Mouse (Mus musculus): ENCODE results near the gene Nlrp3.

Gene Nlrp3

DNA sequence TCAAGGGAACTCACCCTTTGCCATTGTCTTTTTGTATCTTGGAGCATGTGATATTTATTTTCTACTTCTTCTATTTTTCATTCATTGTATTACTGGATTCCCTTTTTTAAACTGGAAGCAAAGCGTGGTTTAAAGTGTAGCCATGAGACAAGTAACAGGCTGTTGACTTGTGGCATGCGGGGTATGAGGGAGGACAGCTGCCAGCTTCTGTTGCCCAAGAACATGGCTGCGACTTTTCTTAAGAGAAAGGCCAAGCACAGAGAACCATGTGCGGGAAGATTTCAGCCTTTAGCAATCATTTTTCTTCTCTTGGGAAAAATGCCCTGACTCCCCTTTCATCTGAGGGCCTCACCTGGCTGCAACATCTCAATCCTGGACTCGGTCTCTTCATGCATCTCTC lies 70.3 kb downstream of the Nlrp3 start:
- no peak for DNase-seq (ENCODE audit: low read depth, low spot score)

- no peak for DNase-seq (ENCODE audit: low read depth, low spot score)
Observed at GRCm38 (mm10) chr11:59614120-59614519, 72.8 kb downstream of the Nlrp3 start.

All from CD4-positive, CD25-positive, alpha-beta regulatory T cell, adult 2 months (primary cell).